8 mouse cellular contexts compared by ENCODE assay signal in the genomic region with DNA sequence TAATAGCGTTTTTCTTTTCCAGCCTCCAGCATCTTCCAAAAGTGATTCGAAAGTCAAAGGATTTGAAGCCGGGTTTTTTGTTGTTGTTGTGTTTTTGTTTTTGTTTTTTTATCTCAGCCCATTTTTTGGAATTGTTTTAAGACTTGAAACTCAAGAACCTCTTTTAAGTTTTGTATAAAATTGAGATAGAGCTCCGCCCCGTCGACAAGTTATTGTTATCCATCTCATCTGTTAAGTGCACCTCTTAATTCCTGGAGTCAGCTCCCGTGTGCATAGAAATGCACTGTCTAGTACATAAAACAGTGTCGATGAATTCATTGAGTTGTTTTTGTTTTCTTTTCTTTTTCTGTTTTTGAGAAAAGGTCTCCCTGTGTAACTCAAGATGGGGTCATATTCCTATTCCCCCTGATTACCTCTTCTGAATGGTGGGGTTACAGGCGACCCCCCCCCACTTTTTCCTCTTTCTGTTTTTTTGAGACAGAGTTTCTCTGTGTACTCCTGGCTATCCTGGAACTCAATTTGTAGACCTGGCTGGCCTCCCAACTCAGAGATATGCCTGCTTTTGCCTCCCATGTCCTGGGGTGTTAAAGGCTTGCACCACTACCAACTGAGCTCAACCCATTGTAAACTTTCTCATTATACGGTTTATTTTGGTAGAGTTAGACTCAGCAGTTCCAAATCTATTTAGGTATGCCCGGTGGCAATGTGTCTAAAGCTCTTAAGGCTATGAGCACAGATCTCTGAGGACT. TPM values are rescaled to one million over a fixed set of nuclear protein-coding genes. Genes with fewer than 3 reads are reported as not detected.
DNase-seq lines count a peak whose midpoint lies in the region; ATAC-seq and TF ChIP-seq lines count a peak whose summit lies in the region.

No protein-coding gene starts in this region.

- DNase-seq in adrenal gland, postnatal 10 days, result peak; percentile 26
- DNase-seq in adrenal gland, postnatal 25 days, result no peak
- DNase-seq in 3T3-L1 (ENCODE audit: low read depth, low spot score), result peak; percentile 29
- no peak for DNase-seq in hindbrain, embryonic 11.5 days (ENCODE audit: low spot score)
- DNase-seq in midbrain, embryonic 11.5 days (ENCODE audit: low spot score, missing footprints), result peak; percentile 84
- no peak for DNase-seq in frontal cortex, postnatal 14 days (ENCODE audit: low spot score in 2 of 2)
- no peak for DNase-seq in urinary bladder, postnatal 4 days (ENCODE audit: low spot score in 2 of 2)

- no peak for TF ChIP-seq POLR2A in cortical plate, adult 2 months (IDR thresholded peaks at IDR 0.05; ENCODE audit: extremely low read depth, insufficient read depth, low read length)

- 12% methylated on average over 11 of the region's 11 CpGs for WGBS in hindbrain, embryonic 11.5 days
- 8% methylated on average over 11 of the region's 11 CpGs for WGBS in midbrain, embryonic 11.5 days

- H3K27ac ChIP-seq in cortical plate, adult 2 months (ENCODE audit: insufficient read depth, low read length), result peak overlapping the region; percentile 93; the same call in 1 of the 2 replicates
- H3K27ac ChIP-seq in hindbrain, embryonic 11.5 days (ENCODE audit: low read depth, low read length), result peak overlapping the region; percentile 95
- peak overlapping the region; percentile 92 for H3K27ac ChIP-seq in midbrain, embryonic 11.5 days (ENCODE audit: low read depth, low read length)

- no peaks in the 10 kb centered on the region for H3K36me3 ChIP-seq in hindbrain, embryonic 11.5 days (ENCODE audit: control insufficient read depth, insufficient read depth, low read length)
- H3K36me3 ChIP-seq in midbrain, embryonic 11.5 days (ENCODE audit: control insufficient read depth, insufficient read depth, low read length), result no peaks in the 10 kb centered on the region

- H3K9me3 ChIP-seq in hindbrain, embryonic 11.5 days (ENCODE audit: control insufficient read depth, low read length), result no peaks in the 10 kb centered on the region
- no peaks in the 10 kb centered on the region for H3K9me3 ChIP-seq in midbrain, embryonic 11.5 days (ENCODE audit: control insufficient read depth, low read length)

- H3K9ac ChIP-seq in hindbrain, embryonic 11.5 days (ENCODE audit: low read depth, low read length), result peak overlapping the region; percentile 73
- H3K9ac ChIP-seq in midbrain, embryonic 11.5 days (ENCODE audit: low read length), result peak overlapping the region; percentile 73

- peak overlapping the region; percentile 50 for H3K4me2 ChIP-seq in hindbrain, embryonic 11.5 days (replicated peaks; ENCODE audit: low read depth, low read length)
- peak overlapping the region; percentile 41 for H3K4me2 ChIP-seq in midbrain, embryonic 11.5 days

- H3K4me1 ChIP-seq in cortical plate, adult 2 months (ENCODE audit: control insufficient read depth, insufficient read depth, low read length), result peaks cover 4% of the 10 kb centered on the region; the same call in 1 of the 2 replicates
- H3K4me1 ChIP-seq in hindbrain, embryonic 11.5 days (replicated peaks; ENCODE audit: control insufficient read depth, insufficient read depth, low read length), result no peaks in the 10 kb centered on the region
- H3K4me1 ChIP-seq in midbrain, embryonic 11.5 days (ENCODE audit: control insufficient read depth, insufficient read depth, low read length), result peaks cover 9% of the 10 kb centered on the region

- TF ChIP-seq CTCF in cortical plate, adult 2 months (IDR thresholded peaks at IDR 0.05; ENCODE audit: extremely low read depth, insufficient read depth, low read length), result no peak

- H3K4me3 ChIP-seq in cortical plate, adult 2 months (ENCODE audit: insufficient read depth, low read length), result peak overlapping the region; percentile 100
- H3K4me3 ChIP-seq in hindbrain, embryonic 11.5 days (ENCODE audit: low read depth, low read length), result peak overlapping the region; percentile 71
- peak overlapping the region; percentile 71 for H3K4me3 ChIP-seq in midbrain, embryonic 11.5 days (ENCODE audit: low read depth, low read length)

- no peaks in the 10 kb centered on the region for H3K27me3 ChIP-seq in hindbrain, embryonic 11.5 days (ENCODE audit: control insufficient read depth, insufficient read depth, low read length)
- no peaks in the 10 kb centered on the region for H3K27me3 ChIP-seq in midbrain, embryonic 11.5 days (ENCODE audit: control insufficient read depth, insufficient read depth, low read length)

- ATAC-seq in hindbrain, embryonic 11.5 days (ENCODE audit: low FRiP score), result no peak
- no peak for ATAC-seq in midbrain, embryonic 11.5 days (ENCODE audit: low FRiP score)

RNA-seq across cellular contexts. Expression of a gene that starts 28.2 kb away (rescaled TPM):
- total RNA-seq in adrenal gland, postnatal 10 days (2021), result 10 to 100 TPM; 18.8 to 29.1 TPM
- 26.4 and 32.9 TPM in 2 replicates for total RNA-seq in adrenal gland, postnatal 25 days (2021)
- polyA plus RNA-seq in cortical plate, adult 2 months (2012; rRNA removed), result 25.1 and 25.2 TPM in 2 replicates
- 41.3 and 61.2 TPM in 2 replicates for polyA plus RNA-seq in hindbrain, embryonic 11.5 days (2014; fragmentation: Nextera tagmentation; extraction: Ambion mirVana)
- polyA plus RNA-seq in midbrain, embryonic 11.5 days (2014; fragmentation: Nextera tagmentation; extraction: Ambion mirVana), result 37.4 and 42.8 TPM in 2 replicates

RNA-seq across cellular contexts. Expression of a gene that starts 38.7 kb away (rescaled TPM):
- 10 to 100 TPM; 18.2 to 21.5 TPM for total RNA-seq in adrenal gland, postnatal 10 days (2021)
- 18.2 and 19.2 TPM in 2 replicates for total RNA-seq in adrenal gland, postnatal 25 days (2021)
- polyA plus RNA-seq in cortical plate, adult 2 months (2012; rRNA removed), result 5.7 and 6.0 TPM in 2 replicates
- 29.4 and 30.3 TPM in 2 replicates for polyA plus RNA-seq in hindbrain, embryonic 11.5 days (2014; fragmentation: Nextera tagmentation; extraction: Ambion mirVana)
- 31.3 and 33.3 TPM in 2 replicates for polyA plus RNA-seq in midbrain, embryonic 11.5 days (2014; fragmentation: Nextera tagmentation; extraction: Ambion mirVana)

RNA-seq across cellular contexts. Expression of a gene that starts 46.8 kb away (rescaled TPM):
- total RNA-seq in adrenal gland, postnatal 10 days (2021), result 10 to 100 TPM; 79.8 to 83.7 TPM
- total RNA-seq in adrenal gland, postnatal 25 days (2021), result 108 and 117 TPM in 2 replicates
- 129 and 130 TPM in 2 replicates for polyA plus RNA-seq in cortical plate, adult 2 months (2012; rRNA removed)
- 325 and 347 TPM in 2 replicates for polyA plus RNA-seq in hindbrain, embryonic 11.5 days (2014; fragmentation: Nextera tagmentation; extraction: Ambion mirVana)
- 384 and 403 TPM in 2 replicates for polyA plus RNA-seq in midbrain, embryonic 11.5 days (2014; fragmentation: Nextera tagmentation; extraction: Ambion mirVana)

Comparison
In these comparisons a context has a peak if more than half of its experiments do, and no peak if none do; other contexts are left out.
1. DNase-seq: peak in adrenal gland, postnatal 10 days (single experiment), 3T3-L1 (single experiment) and midbrain, embryonic 11.5 days (single experiment); none in adrenal gland, postnatal 25 days (single experiment), hindbrain, embryonic 11.5 days (single experiment), frontal cortex, postnatal 14 days (0 of 2) and urinary bladder, postnatal 4 days (0 of 2).
2. Peak in every context shown above with its lines, with median percentiles within 50 percentile points of each other: H3K27ac ChIP-seq and H3K4me3 ChIP-seq.